Mouse (Mus musculus) liver, embryonic 14.5 days (tissue): Measurements from ENCODE around the gene Pop7.

Source experiments
- CTCF ChIP-seq: IDR thresholded peaks from 2 replicates; pipeline ENCODE4 v1.5.1; 2016; ENCODE audit warnings: antibody characterized with exemption, low read depth, control low read depth
- EP300 ChIP-seq: IDR thresholded peaks from 2 replicates; pipeline ENCODE4 v1.6.1; 2016; ENCODE audit warnings: antibody characterized with exemption, low read depth

- TF ChIP-seq EP300 (no peak), CTCF (no peak)
Observed at GRCm38 (mm10) chr5:137476964-137477363, 25.4 kb downstream of the Pop7 start, which contains the start of gene Zan.
